ENCODE assay signal across 9 mouse cellular contexts in genomic region chr16:28694113-28694899, GRCm38 (mm10). TPM values are rescaled to one million over a fixed set of nuclear protein-coding genes. Genes with fewer than 3 reads are reported as not detected.
DNase-seq lines count a peak whose midpoint lies in the region; ATAC-seq lines count a peak whose summit lies in the region.
"Had no signal": no experiment of that assay in that cellular context is flagged by ENCODE, and none has a peak within 500 bp of the region (broad histone marks: within the 10 kb centered on the region; RNA-seq: fewer than 3 reads in every experiment).

No protein-coding gene starts in this region.

- no peak overlapping the region for H3K4me3 ChIP-seq in kidney, embryonic 14.5 days (ENCODE audit: low read length)
- H3K4me3 ChIP-seq in midbrain, embryonic 14.5 days (replicated peaks; ENCODE audit: low read depth, low read length): no peak overlapping the region
- no peak overlapping the region for H3K4me3 ChIP-seq in midbrain, embryonic 11.5 days (ENCODE audit: low read depth, low read length)
- no peak overlapping the region for H3K4me3 ChIP-seq in stomach, embryonic 15.5 days (replicated peaks)

- no peaks in the 10 kb centered on the region for H3K27me3 ChIP-seq in kidney, embryonic 14.5 days (ENCODE audit: control insufficient read depth, insufficient read depth, low read length)
- no peaks in the 10 kb centered on the region for H3K27me3 ChIP-seq in midbrain, embryonic 14.5 days (ENCODE audit: control insufficient read depth, insufficient read depth, low read length)
- no peaks in the 10 kb centered on the region for H3K27me3 ChIP-seq in midbrain, embryonic 11.5 days (ENCODE audit: control insufficient read depth, insufficient read depth, low read length)
- H3K27me3 ChIP-seq in stomach, embryonic 15.5 days (replicated peaks): no peaks in the 10 kb centered on the region

- no peak overlapping the region for H3K9ac ChIP-seq in kidney, embryonic 14.5 days (ENCODE audit: low read depth, low read length)
- H3K9ac ChIP-seq in midbrain, embryonic 14.5 days (replicated peaks; ENCODE audit: low read length): no peak overlapping the region
- no peak overlapping the region for H3K9ac ChIP-seq in midbrain, embryonic 11.5 days (ENCODE audit: low read length)
- H3K9ac ChIP-seq in stomach, embryonic 15.5 days: no peak overlapping the region

- H3K36me3 ChIP-seq in kidney, embryonic 14.5 days (ENCODE audit: control insufficient read depth, insufficient read depth, low read length): no peaks in the 10 kb centered on the region
- no peaks in the 10 kb centered on the region for H3K36me3 ChIP-seq in midbrain, embryonic 14.5 days (ENCODE audit: control insufficient read depth, insufficient read depth, low read length)
- no peaks in the 10 kb centered on the region for H3K36me3 ChIP-seq in midbrain, embryonic 11.5 days (ENCODE audit: control insufficient read depth, insufficient read depth, low read length)
- no peaks in the 10 kb centered on the region for H3K36me3 ChIP-seq in stomach, embryonic 15.5 days

- H3K9me3 ChIP-seq in kidney, embryonic 14.5 days (ENCODE audit: control insufficient read depth, low read length): no peaks in the 10 kb centered on the region
- no peaks in the 10 kb centered on the region for H3K9me3 ChIP-seq in midbrain, embryonic 14.5 days (ENCODE audit: control insufficient read depth, low read length)
- H3K9me3 ChIP-seq in midbrain, embryonic 11.5 days (ENCODE audit: control insufficient read depth, low read length): no peaks in the 10 kb centered on the region
- H3K9me3 ChIP-seq in stomach, embryonic 15.5 days: no peaks in the 10 kb centered on the region

- peak overlapping the region; percentile 10; the same call in 1 of the 2 replicates for H3K4me2 ChIP-seq in kidney, embryonic 14.5 days (replicated peaks; ENCODE audit: low read depth, low read length)
- no peak overlapping the region for H3K4me2 ChIP-seq in midbrain, embryonic 14.5 days (ENCODE audit: low read length)
- H3K4me2 ChIP-seq in midbrain, embryonic 11.5 days: no peak overlapping the region
- H3K4me2 ChIP-seq in stomach, embryonic 15.5 days: 0 out of 2 replicates have a peak overlapping the region, but pooled peaks have one; percentile 10

- H3K4me1 ChIP-seq in kidney, embryonic 14.5 days (ENCODE audit: control insufficient read depth, insufficient read depth, low read length): no peaks in the 10 kb centered on the region
- H3K4me1 ChIP-seq in midbrain, embryonic 14.5 days (ENCODE audit: control insufficient read depth, insufficient read depth, low read length): no peaks in the 10 kb centered on the region
- H3K4me1 ChIP-seq in midbrain, embryonic 11.5 days (ENCODE audit: control insufficient read depth, insufficient read depth, low read length): no peaks in the 10 kb centered on the region
- no peaks in the 10 kb centered on the region for H3K4me1 ChIP-seq in stomach, embryonic 15.5 days

- ATAC-seq in cerebellum, adult (ENCODE audit: insufficient number of reproducible peaks, low FRiP score, low TSS enrichment): 0 out of 2 replicates have a peak, but pooled peaks have one; percentile 15
- peak; percentile 52; the same call in 1 of the 2 replicates for ATAC-seq in kidney, embryonic 14.5 days (ENCODE audit: low FRiP score, low TSS enrichment)
- no peak for ATAC-seq in midbrain, embryonic 14.5 days (ENCODE audit: low FRiP score, low TSS enrichment)
- no peak for ATAC-seq in midbrain, embryonic 11.5 days (ENCODE audit: low FRiP score)
- no peak for ATAC-seq in stomach, embryonic 15.5 days (ENCODE audit: insufficient read depth, low FRiP score, low read depth)

- DNase-seq in cerebellum, adult 8-10 months: no peak
- no peak for DNase-seq in kidney, adult 11 months
- DNase-seq in midbrain, embryonic 14.5 days: peak; percentile 13
- no peak for DNase-seq in midbrain, embryonic 11.5 days (ENCODE audit: low spot score, missing footprints)
- DNase-seq in thymus, adult 18-20 months: no peak
- DNase-seq: lung, postnatal 10 days had no signal

- H3K27ac ChIP-seq in kidney, embryonic 14.5 days (ENCODE audit: low read depth, low read length): no peak overlapping the region
- peak overlapping the region; percentile 9; the same call in 1 of the 2 replicates for H3K27ac ChIP-seq in midbrain, embryonic 14.5 days (replicated peaks; ENCODE audit: low read depth, low read length)
- no peak overlapping the region for H3K27ac ChIP-seq in midbrain, embryonic 11.5 days (ENCODE audit: low read depth, low read length)
- no peak overlapping the region for H3K27ac ChIP-seq in stomach, embryonic 15.5 days

- WGBS in kidney, embryonic 14.5 days: 25% methylated on average over 15 of the region's 15 CpGs
- 66% methylated on average over 15 of the region's 15 CpGs for WGBS in midbrain, embryonic 14.5 days
- 78% methylated on average over 15 of the region's 15 CpGs for WGBS in midbrain, embryonic 11.5 days
- WGBS in stomach, embryonic 15.5 days: 55% methylated on average over 15 of the region's 15 CpGs

RNA-seq across cellular contexts. Expression of gene Fgf12, which starts 58.6 kb away (rescaled TPM):
- 4.0 and 4.4 TPM in 2 replicates for polyA plus RNA-seq in kidney, embryonic 14.5 days (2014; fragmentation: Nextera tagmentation; extraction: Ambion mirVana)
- polyA plus RNA-seq in midbrain, embryonic 14.5 days (2014; fragmentation: Nextera tagmentation; extraction: Ambion mirVana): 32.1 and 46.1 TPM in 2 replicates
- 4.2 and 6.8 TPM in 2 replicates for polyA plus RNA-seq in midbrain, embryonic 11.5 days (2014; fragmentation: Nextera tagmentation; extraction: Ambion mirVana)
- polyA plus RNA-seq in stomach, embryonic 15.5 days (2015; fragmentation: Nextera tagmentation; extraction: Ambion mirVana): 2.4 and 3.2 TPM in 2 replicates

Comparison
In these comparisons a context has a peak if more than half of its experiments do, and no peak if none do; other contexts are left out.
1. ATAC-seq: peak in cerebellum, adult (single experiment) and kidney, embryonic 14.5 days (single experiment); none in midbrain, embryonic 14.5 days (single experiment), midbrain, embryonic 11.5 days (single experiment) and stomach, embryonic 15.5 days (single experiment).
2. H3K4me2 ChIP-seq: peak in kidney, embryonic 14.5 days (single experiment) and stomach, embryonic 15.5 days (single experiment); none in midbrain, embryonic 14.5 days (single experiment) and midbrain, embryonic 11.5 days (single experiment).